ENCODE assay signal across 25 mouse cellular contexts in the genomic region with DNA sequence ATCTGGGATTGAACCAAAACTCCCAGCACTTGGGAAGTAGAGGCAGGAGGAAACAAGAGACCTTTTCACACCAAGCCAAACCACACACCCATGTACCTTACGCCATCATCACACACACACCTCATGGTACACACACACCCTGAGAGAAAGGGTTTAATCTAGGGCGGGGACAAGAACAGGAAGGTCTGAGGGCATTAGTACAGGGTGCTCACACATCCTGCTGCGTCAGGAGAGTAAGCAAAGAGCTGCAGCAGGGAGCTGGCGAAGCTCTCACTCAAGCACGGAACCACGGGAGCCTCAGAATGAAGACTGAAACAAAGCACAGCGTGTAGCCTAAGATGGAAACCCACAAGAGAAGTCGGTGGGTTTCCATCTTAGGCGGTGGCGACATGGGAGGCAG. TPM values are rescaled to one million over a fixed set of nuclear protein-coding genes. Genes with fewer than 3 reads are reported as not detected.
DNase-seq lines count a peak whose midpoint lies in the region; ATAC-seq and TF ChIP-seq lines count a peak whose summit lies in the region.
"Had no signal": no experiment of that assay in that cellular context is flagged by ENCODE, and none has a peak within 500 bp of the region (broad histone marks: within the 10 kb centered on the region; RNA-seq: fewer than 3 reads in every experiment).

No protein-coding gene starts in this region.

- no peak for ATAC-seq in midbrain, embryonic 11.5 days (ENCODE audit: low FRiP score)
- ATAC-seq in midbrain, postnatal 0 days (ENCODE audit: low FRiP score), result no peak
- ATAC-seq in stomach, embryonic 15.5 days (ENCODE audit: insufficient read depth, low FRiP score, low read depth), result peak; percentile 63; the same call in 1 of the 2 replicates
- peak; percentile 96 for ATAC-seq in stomach, postnatal 0 days (ENCODE audit: low FRiP score, low TSS enrichment)
- ATAC-seq: activated CD4-positive, CD25-positive, alpha-beta regulatory T cell, adult 4 months; forebrain, embryonic 14.5 days; forebrain, embryonic 16.5 days; Patski had no signal

- peak; percentile 68 for DNase-seq in midbrain, embryonic 11.5 days (ENCODE audit: low spot score, missing footprints)
- DNase-seq in midbrain, postnatal 0 days (ENCODE audit: low spot score), result no peak
- DNase-seq in stomach, postnatal 0 days (ENCODE audit: low spot score), result peak; percentile 66
- DNase-seq in spleen, postnatal 14 days (ENCODE audit: low spot score in 2 of 2), result no peak
- DNase-seq in thymus, postnatal 10 days (ENCODE audit: low spot score in 2 of 2), result no peak
- DNase-seq: adrenal gland, adult 8-10 months; adrenal gland, postnatal 14 days; adrenal gland, postnatal 36 days; cerebellum, adult 11-12 months; cerebellum, adult 2 months; cerebellum, adult 9-10 months; cerebellum, postnatal 10 days; cerebellum, postnatal 25 days; embryo, embryonic 11 days had no signal

- TF ChIP-seq CTCF in midbrain, postnatal 0 days (IDR thresholded peaks at IDR 0.05), result no peak
- no peak for TF ChIP-seq CTCF in stomach, postnatal 0 days (IDR thresholded peaks at IDR 0.05; ENCODE audit: low read depth)

- no peaks in the 10 kb centered on the region for H3K4me1 ChIP-seq in midbrain, embryonic 11.5 days (ENCODE audit: control insufficient read depth, insufficient read depth, low read length)
- no peaks in the 10 kb centered on the region for H3K4me1 ChIP-seq in midbrain, postnatal 0 days (ENCODE audit: insufficient read depth, low read length)
- no peaks in the 10 kb centered on the region for H3K4me1 ChIP-seq in stomach, embryonic 15.5 days
- no peaks in the 10 kb centered on the region for H3K4me1 ChIP-seq in stomach, postnatal 0 days (replicated peaks; ENCODE audit: control insufficient read depth, insufficient read depth)
- H3K4me1 ChIP-seq: embryonic facial prominence, embryonic 12.5 days; embryonic facial prominence, embryonic 15.5 days; forebrain, embryonic 10.5 days; forebrain, embryonic 12.5 days had no signal

- no peak for TF ChIP-seq EP300 in stomach, postnatal 0 days (optimal IDR thresholded peaks at IDR 0.05)

- H3K27me3 ChIP-seq in midbrain, embryonic 11.5 days (ENCODE audit: control insufficient read depth, insufficient read depth, low read length), result no peaks in the 10 kb centered on the region
- H3K27me3 ChIP-seq in midbrain, postnatal 0 days (ENCODE audit: insufficient read depth, low read length), result no peaks in the 10 kb centered on the region
- no peaks in the 10 kb centered on the region for H3K27me3 ChIP-seq in stomach, embryonic 15.5 days (replicated peaks)
- H3K27me3 ChIP-seq in stomach, postnatal 0 days (ENCODE audit: control insufficient read depth, insufficient read depth, low read length), result no peaks in the 10 kb centered on the region
- H3K27me3 ChIP-seq: embryonic facial prominence, embryonic 12.5 days; embryonic facial prominence, embryonic 15.5 days; forebrain, embryonic 12.5 days; Patski had no signal

- WGBS in midbrain, embryonic 11.5 days, result 90% methylated on average over 10 of the region's 10 CpGs
- WGBS in midbrain, postnatal 0 days, result 95% methylated on average over 10 of the region's 10 CpGs
- 82% methylated on average over 10 of the region's 10 CpGs for WGBS in stomach, embryonic 15.5 days
- WGBS in stomach, postnatal 0 days, result 72% methylated on average over 10 of the region's 10 CpGs

- no peak overlapping the region for H3K27ac ChIP-seq in midbrain, embryonic 11.5 days (ENCODE audit: low read depth, low read length)
- H3K27ac ChIP-seq in midbrain, postnatal 0 days (ENCODE audit: low read depth, low read length), result no peak overlapping the region
- H3K27ac ChIP-seq in stomach, embryonic 15.5 days, result 0 out of 2 replicates have a peak overlapping the region, but pooled peaks have one; percentile 21
- peak overlapping the region; percentile 87 for H3K27ac ChIP-seq in stomach, postnatal 0 days (replicated peaks)
- H3K27ac ChIP-seq: embryonic facial prominence, embryonic 12.5 days; embryonic facial prominence, embryonic 15.5 days; forebrain, embryonic 10.5 days; forebrain, embryonic 12.5 days had no signal

- no peak overlapping the region for H3K4me3 ChIP-seq in midbrain, embryonic 11.5 days (ENCODE audit: low read depth, low read length)
- no peak overlapping the region for H3K4me3 ChIP-seq in midbrain, postnatal 0 days (ENCODE audit: low read depth, low read length)
- H3K4me3 ChIP-seq in stomach, embryonic 15.5 days (replicated peaks), result no peak overlapping the region
- no peak overlapping the region for H3K4me3 ChIP-seq in stomach, postnatal 0 days (ENCODE audit: low read depth, low read length)
- H3K4me3 ChIP-seq: embryonic facial prominence, embryonic 12.5 days; embryonic facial prominence, embryonic 15.5 days; erythroblast, embryonic 14.5 days; forebrain, embryonic 10.5 days; forebrain, embryonic 12.5 days had no signal

- no peak overlapping the region for H3K4me2 ChIP-seq in midbrain, embryonic 11.5 days
- H3K4me2 ChIP-seq in midbrain, postnatal 0 days (ENCODE audit: low read depth, low read length, poor library complexity, severe bottlenecking), result no peak overlapping the region
- H3K4me2 ChIP-seq in stomach, embryonic 15.5 days, result no peak overlapping the region
- no peak overlapping the region for H3K4me2 ChIP-seq in stomach, postnatal 0 days (replicated peaks; ENCODE audit: low read depth)
- H3K4me2 ChIP-seq: embryonic facial prominence, embryonic 12.5 days; embryonic facial prominence, embryonic 15.5 days; forebrain, embryonic 12.5 days had no signal

- H3K36me3 ChIP-seq in midbrain, embryonic 11.5 days (ENCODE audit: control insufficient read depth, insufficient read depth, low read length), result peaks cover 41% of the 10 kb centered on the region
- peaks cover 84% of the 10 kb centered on the region for H3K36me3 ChIP-seq in midbrain, postnatal 0 days (ENCODE audit: insufficient read depth, low read length)
- H3K36me3 ChIP-seq in stomach, embryonic 15.5 days, result peaks cover 53% of the 10 kb centered on the region
- peaks cover 46% of the 10 kb centered on the region for H3K36me3 ChIP-seq in stomach, postnatal 0 days (ENCODE audit: control insufficient read depth, insufficient read depth, low read length)

- H3K9me3 ChIP-seq in midbrain, embryonic 11.5 days (ENCODE audit: control insufficient read depth, low read length), result no peaks in the 10 kb centered on the region
- H3K9me3 ChIP-seq in midbrain, postnatal 0 days (ENCODE audit: low read length), result no peaks in the 10 kb centered on the region
- no peaks in the 10 kb centered on the region for H3K9me3 ChIP-seq in stomach, embryonic 15.5 days
- H3K9me3 ChIP-seq in stomach, postnatal 0 days (ENCODE audit: control insufficient read depth, low read length), result no peaks in the 10 kb centered on the region
- H3K9me3 ChIP-seq: embryonic facial prominence, embryonic 15.5 days; forebrain, embryonic 10.5 days; forebrain, embryonic 12.5 days; G1E had no signal

- H3K9ac ChIP-seq in midbrain, embryonic 11.5 days (ENCODE audit: low read length), result no peak overlapping the region
- H3K9ac ChIP-seq in midbrain, postnatal 0 days (replicated peaks; ENCODE audit: low read length, poor library complexity, severe bottlenecking), result no peak overlapping the region
- H3K9ac ChIP-seq in stomach, embryonic 15.5 days, result no peak overlapping the region
- no peak overlapping the region for H3K9ac ChIP-seq in stomach, postnatal 0 days (ENCODE audit: low read length)
- H3K9ac ChIP-seq: embryonic facial prominence, embryonic 12.5 days; embryonic facial prominence, embryonic 15.5 days; forebrain, embryonic 12.5 days had no signal

RNA-seq across cellular contexts. Expression of a gene that starts 10.9 kb away (rescaled TPM):
- polyA plus RNA-seq in midbrain, embryonic 11.5 days (2014; fragmentation: Nextera tagmentation; extraction: Ambion mirVana), result 6.7 and 7.9 TPM in 2 replicates
- 10.5 and 12.5 TPM in 2 replicates for total RNA-seq in midbrain, postnatal 0 days (2014; rRNA removed)
- 12.8 and 15.7 TPM in 2 replicates for polyA plus RNA-seq in midbrain, postnatal 0 days (2015; fragmentation: Nextera tagmentation; extraction: Ambion mirVana)
- polyA plus RNA-seq in stomach, embryonic 15.5 days (2015; fragmentation: Nextera tagmentation; extraction: Ambion mirVana), result 15.7 and 16.3 TPM in 2 replicates
- polyA plus RNA-seq in stomach, postnatal 0 days (2015; fragmentation: Nextera tagmentation; extraction: Ambion mirVana), result 777 and 946 TPM in 2 replicates

RNA-seq across cellular contexts. Expression of a gene that starts 11.0 kb away (rescaled TPM):
- polyA plus RNA-seq in midbrain, embryonic 11.5 days (2014; fragmentation: Nextera tagmentation; extraction: Ambion mirVana), result 69.5 and 81.7 TPM in 2 replicates
- 19.5 and 22.0 TPM in 2 replicates for total RNA-seq in midbrain, postnatal 0 days (2014; rRNA removed)
- polyA plus RNA-seq in midbrain, postnatal 0 days (2015; fragmentation: Nextera tagmentation; extraction: Ambion mirVana), result 47.3 and 52.7 TPM in 2 replicates
- 68.4 and 73.4 TPM in 2 replicates for polyA plus RNA-seq in stomach, embryonic 15.5 days (2015; fragmentation: Nextera tagmentation; extraction: Ambion mirVana)
- polyA plus RNA-seq in stomach, postnatal 0 days (2015; fragmentation: Nextera tagmentation; extraction: Ambion mirVana), result 44.5 and 48.8 TPM in 2 replicates

RNA-seq across cellular contexts. Expression of a gene that starts 22.3 kb away (rescaled TPM):
- polyA plus RNA-seq in midbrain, embryonic 11.5 days (2014; fragmentation: Nextera tagmentation; extraction: Ambion mirVana), result 53.1 and 56.4 TPM in 2 replicates
- total RNA-seq in midbrain, postnatal 0 days (2014; rRNA removed), result 41.7 and 44.2 TPM in 2 replicates
- 34.7 and 36.2 TPM in 2 replicates for polyA plus RNA-seq in midbrain, postnatal 0 days (2015; fragmentation: Nextera tagmentation; extraction: Ambion mirVana)
- 33.2 and 36.5 TPM in 2 replicates for polyA plus RNA-seq in stomach, embryonic 15.5 days (2015; fragmentation: Nextera tagmentation; extraction: Ambion mirVana)
- polyA plus RNA-seq in stomach, postnatal 0 days (2015; fragmentation: Nextera tagmentation; extraction: Ambion mirVana), result 25.2 and 26.4 TPM in 2 replicates

Comparison
In these comparisons a context has a peak if more than half of its experiments do, and no peak if none do; other contexts are left out.
1. DNase-seq: peak in midbrain, embryonic 11.5 days (single experiment) and stomach, postnatal 0 days (single experiment); none in midbrain, postnatal 0 days (single experiment), spleen, postnatal 14 days (0 of 2) and thymus, postnatal 10 days (0 of 2).
2. RNA of a gene that starts 10.9 kb away (polyA plus RNA-seq): 777 to 946 TPM in stomach, postnatal 0 days; 15.7 to 16.3 TPM in stomach, embryonic 15.5 days, 12.8 to 15.7 TPM in midbrain, postnatal 0 days and 6.7 to 7.9 TPM in midbrain, embryonic 11.5 days; every median in the first group is over 10 times any median in the second.
3. ATAC-seq: peak in stomach, embryonic 15.5 days (single experiment) and stomach, postnatal 0 days (single experiment); none in midbrain, embryonic 11.5 days (single experiment) and midbrain, postnatal 0 days (single experiment).
4. H3K27ac ChIP-seq: peak in stomach, embryonic 15.5 days (single experiment) and stomach, postnatal 0 days (single experiment); none in midbrain, embryonic 11.5 days (single experiment) and midbrain, postnatal 0 days (single experiment).